Mouse (Mus musculus) neural tube, embryonic 13.5 days (tissue): ENCODE data around the gene Echdc3. TPM values are rescaled to one million over a fixed set of nuclear protein-coding genes. Genes with fewer than 3 reads are reported as not detected.

Experiments
- ATAC-seq: fragments of 200-750 bp; cut with Nextera tagmentation; 2 replicates; pipeline ENCODE4 v1.8.0; 2017; ENCODE audit warnings: low read depth, mild to moderate bottlenecking, moderate TSS enrichment, moderate library complexity
- H3K27ac ChIP-seq: fragments of 300-500 bp; sonication (generic); replicated peaks from 2 replicates; pipeline ENCODE4 v1.5.1; 2015; ENCODE audit warnings: moderate library complexity, mild to moderate bottlenecking, inconsistent platforms
- H3K27me3 ChIP-seq: fragments of 300-500 bp; sonication (generic); 2 replicates; pipeline ENCODE4 v1.6.1; 2015; ENCODE audit warnings: mild to moderate bottlenecking, inconsistent platforms
- H3K36me3 ChIP-seq: fragments of 300-500 bp; sonication (generic); 2 replicates; pipeline ENCODE4 v1.6.1; 2015; ENCODE audit warnings: mild to moderate bottlenecking, inconsistent platforms
- H3K4me1 ChIP-seq: fragments of 300-500 bp; sonication (generic); replicated peaks from 2 replicates; pipeline ENCODE4 v1.6.1; 2015; ENCODE audit warnings: inconsistent platforms
- H3K4me2 ChIP-seq: fragments of 300-500 bp; sonication (generic); 2 replicates; pipeline ENCODE4 v1.6.1; 2015; ENCODE audit warnings: inconsistent platforms, mild to moderate bottlenecking, moderate library complexity
- H3K4me3 ChIP-seq: fragments of 300-500 bp; sonication (generic); 2 replicates; pipeline ENCODE4 v1.5.1; 2015; ENCODE audit warnings: mild to moderate bottlenecking, inconsistent platforms
- H3K9ac ChIP-seq: fragments of 300-500 bp; sonication (generic); 2 replicates; pipeline ENCODE4 v1.6.1; 2015; ENCODE audit warnings: moderate library complexity, mild to moderate bottlenecking, inconsistent platforms
- H3K9me3 ChIP-seq: fragments of 300-500 bp; sonication (generic); 2 replicates; pipeline ENCODE4 v1.6.1; 2016; ENCODE audit warnings: inconsistent platforms
- WGBS: fragments of 180-500 bp; shearing (Covaris S2); methylation state at CpG from one replicate; pipeline ENCODE4 v1.1.7; 2015; 5-methylcytosine and 5-hydroxymethylcytosine counted together
- polyA plus RNA-seq: library from polyadenylated mRNA; unstranded; fragments of >200 nt; fragmentation: Nextera tagmentation; extraction: Ambion mirVana; gene quantifications from 2 replicates; pipeline ENCODE4 v1.2.1, GENCODE M21; 2015

Gene Echdc3
- polyA plus RNA-seq, 1 experiment from 2014 or later: 1.9 TPM

- no peak overlapping the region for H3K9ac ChIP-seq
- no peak overlapping the region for H3K4me2 ChIP-seq
- no peak overlapping the region for H3K27ac ChIP-seq
- 0 out of 2 replicates have a peak, but pooled peaks cover 5% of the 10 kb centered on the region for H3K9me3 ChIP-seq
- WGBS: 81% methylated on average over 11 of the region's 11 CpGs
- H3K4me3 ChIP-seq: no peak overlapping the region
- H3K36me3 ChIP-seq: no peaks in the 10 kb centered on the region
- peaks cover 11% of the 10 kb centered on the region for H3K4me1 ChIP-seq
- no peaks in the 10 kb centered on the region for H3K27me3 ChIP-seq
- ATAC-seq: no peak
These were observed 23.8 kb downstream of the Echdc3 start for GRCm38 (mm10) chr2:6188891-6189674.

DNA sequence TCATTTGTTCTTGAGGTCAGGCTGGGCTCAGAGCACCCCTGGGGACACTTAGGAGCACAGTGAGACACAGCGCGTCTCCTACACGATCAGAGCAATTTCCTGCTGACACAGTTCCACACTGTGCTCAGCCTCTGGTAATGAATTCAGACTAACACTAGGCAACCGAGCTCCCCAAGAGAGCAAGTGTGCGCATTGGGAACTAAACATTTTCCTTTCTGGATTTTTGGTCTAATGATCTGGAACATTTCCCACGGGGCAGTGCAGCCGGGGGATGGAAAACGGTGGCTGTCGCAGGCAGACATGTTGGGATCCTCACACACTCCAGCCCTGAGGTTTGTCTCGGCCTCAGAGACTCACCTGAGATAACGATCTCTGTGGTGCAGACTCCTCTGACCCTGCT lies 25.4 kb downstream of the Echdc3 start:
- Histone ChIP-seq H3K4me1 (peaks cover 11% of the 10 kb centered on the region), H3K4me2 (no peak overlapping the region), H3K27me3 (no peaks in the 10 kb centered on the region), H3K4me3 (no peak overlapping the region), H3K36me3 (no peaks in the 10 kb centered on the region), H3K9me3 (0 out of 2 replicates have a peak, but pooled peaks cover 5% of the 10 kb centered on the region), H3K9ac (no peak overlapping the region), H3K27ac (peak overlapping the region; percentile 69)
- peak; percentile 82 for ATAC-seq
- 38% methylated on average over 11 of the region's 11 CpGs for WGBS

- WGBS: 37% methylated on average over 4 of the region's 4 CpGs
- peak overlapping the region; percentile 69 for H3K27ac ChIP-seq
- ATAC-seq: peak; percentile 52; the same call in 1 of the 2 replicates
These were observed 25.9 kb downstream of the Echdc3 start for GRCm38 (mm10) chr2:6186913-6187312.

GRCm38 (mm10) chr2:6179749-6180117 lies 33.1 kb downstream of the Echdc3 start:
- Histone ChIP-seq H3K27ac (no peak overlapping the region), H3K27me3 (no peaks in the 10 kb centered on the region), H3K9ac (no peak overlapping the region), H3K36me3 (no peaks in the 10 kb centered on the region), H3K4me1 (peaks cover 10% of the 10 kb centered on the region), H3K9me3 (0 out of 2 replicates have a peak, but pooled peaks cover 4% of the 10 kb centered on the region), H3K4me2 (no peak overlapping the region), H3K4me3 (no peak overlapping the region)
- no peak for ATAC-seq
- 79% methylated on average over 1 of the region's 1 CpGs for WGBS

More at GRCm38 (mm10) chr2:6186913-6187312, 25.9 kb downstream of the Echdc3 start:
- Histone ChIP-seq H3K36me3 (no peaks in the 10 kb centered on the region), H3K4me2 (no peak overlapping the region), H3K27me3 (no peaks in the 10 kb centered on the region), H3K4me3 (no peak overlapping the region), H3K9me3 (0 out of 2 replicates have a peak, but pooled peaks cover 5% of the 10 kb centered on the region), H3K9ac (no peak overlapping the region), H3K4me1 (peaks cover 11% of the 10 kb centered on the region)

GRCm38 (mm10) chr2:6178901-6179748 lies 33.7 kb downstream of the Echdc3 start:
- no peaks in the 10 kb centered on the region for H3K9me3 ChIP-seq
- no peak overlapping the region for H3K4me3 ChIP-seq
- H3K27me3 ChIP-seq: no peaks in the 10 kb centered on the region
- H3K4me1 ChIP-seq: peaks cover 10% of the 10 kb centered on the region
- H3K4me2 ChIP-seq: no peak overlapping the region
- no peak overlapping the region for H3K9ac ChIP-seq
- no peak overlapping the region; the same call in 1 of the 2 replicates for H3K27ac ChIP-seq
- ATAC-seq: peak; percentile 64; the same call in 1 of the 2 replicates
- H3K36me3 ChIP-seq: no peaks in the 10 kb centered on the region
- WGBS: 60% methylated on average over 16 of the region's 16 CpGs

GRCm38 (mm10) chr2:6173013-6173412 lies 39.8 kb downstream of the Echdc3 start:
- Histone ChIP-seq H3K36me3 (no peaks in the 10 kb centered on the region), H3K27me3 (no peaks in the 10 kb centered on the region), H3K4me2 (no peak overlapping the region), H3K4me3 (no peak overlapping the region), H3K9ac (no peak overlapping the region), H3K9me3 (no peaks in the 10 kb centered on the region), H3K4me1 (no peaks in the 10 kb centered on the region), H3K27ac (no peak overlapping the region)
- WGBS: 57% methylated on average over 3 of the region's 3 CpGs
- no peak for ATAC-seq

GRCm38 (mm10) chr2:6168560-6168959 lies 44.3 kb downstream of the Echdc3 start:
- ATAC-seq: no peak
- H3K4me1 ChIP-seq: no peaks in the 10 kb centered on the region
- no peaks in the 10 kb centered on the region for H3K36me3 ChIP-seq
- no peak overlapping the region for H3K4me3 ChIP-seq
- no peak overlapping the region for H3K27ac ChIP-seq
- no peak overlapping the region for H3K9ac ChIP-seq
- H3K9me3 ChIP-seq: no peaks in the 10 kb centered on the region
- no peak overlapping the region for H3K4me2 ChIP-seq
- WGBS: 83% methylated on average over 2 of the region's 2 CpGs
- no peaks in the 10 kb centered on the region for H3K27me3 ChIP-seq

DNA sequence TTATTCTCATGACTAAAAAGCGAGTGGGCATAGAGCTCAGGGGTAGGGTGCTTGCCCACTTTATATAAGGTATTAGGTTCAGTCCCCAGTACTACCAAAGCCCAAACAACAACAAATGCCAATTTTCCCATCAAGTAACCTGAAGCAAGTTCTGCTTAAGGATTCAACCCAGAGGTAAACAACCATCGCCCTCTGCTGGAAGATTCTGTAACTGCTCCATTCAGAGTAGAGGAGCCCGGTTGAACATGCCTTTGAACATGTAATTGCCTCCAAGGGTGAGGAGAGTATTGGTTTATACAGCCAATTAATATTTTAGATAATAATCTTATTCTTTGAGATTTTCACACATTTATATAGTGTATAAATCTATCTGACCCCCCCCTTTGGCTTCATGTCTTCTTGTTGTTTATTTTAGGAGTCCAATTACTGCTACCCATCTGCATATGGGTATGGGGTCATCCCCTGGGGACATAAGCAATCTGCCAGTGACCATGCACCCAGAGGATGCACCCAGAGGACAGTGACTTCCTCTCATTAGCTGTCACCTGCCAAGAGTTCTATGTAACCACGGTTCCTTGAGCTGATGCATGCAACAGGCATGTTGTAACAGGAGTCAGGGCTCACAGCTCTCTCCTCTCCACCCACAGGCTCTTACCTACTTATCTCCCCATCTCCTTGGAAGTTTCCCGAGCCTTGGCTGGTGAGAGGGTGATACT lies 44.8 kb downstream of the Echdc3 start:
- Histone ChIP-seq H3K4me1 (no peaks in the 10 kb centered on the region), H3K9me3 (no peaks in the 10 kb centered on the region), H3K4me2 (no peak overlapping the region), H3K27me3 (no peaks in the 10 kb centered on the region), H3K27ac (no peak overlapping the region), H3K36me3 (no peaks in the 10 kb centered on the region), H3K4me3 (no peak overlapping the region), H3K9ac (no peak overlapping the region)
- 31% methylated on average over 5 of the region's 5 CpGs for WGBS
- peak; percentile 67; the same call in 1 of the 2 replicates for ATAC-seq

- Histone ChIP-seq H3K27ac (no peak overlapping the region), H3K36me3 (no peaks in the 10 kb centered on the region), H3K27me3 (no peaks in the 10 kb centered on the region), H3K4me1 (no peaks in the 10 kb centered on the region), H3K9ac (no peak overlapping the region), H3K9me3 (no peaks in the 10 kb centered on the region), H3K4me3 (no peak overlapping the region), H3K4me2 (no peak overlapping the region)
- no peak for ATAC-seq
- WGBS: 82% methylated on average over 6 of the region's 6 CpGs
These were observed 47.1 kb downstream of the Echdc3 start for GRCm38 (mm10) chr2:6165771-6166170.

DNA sequence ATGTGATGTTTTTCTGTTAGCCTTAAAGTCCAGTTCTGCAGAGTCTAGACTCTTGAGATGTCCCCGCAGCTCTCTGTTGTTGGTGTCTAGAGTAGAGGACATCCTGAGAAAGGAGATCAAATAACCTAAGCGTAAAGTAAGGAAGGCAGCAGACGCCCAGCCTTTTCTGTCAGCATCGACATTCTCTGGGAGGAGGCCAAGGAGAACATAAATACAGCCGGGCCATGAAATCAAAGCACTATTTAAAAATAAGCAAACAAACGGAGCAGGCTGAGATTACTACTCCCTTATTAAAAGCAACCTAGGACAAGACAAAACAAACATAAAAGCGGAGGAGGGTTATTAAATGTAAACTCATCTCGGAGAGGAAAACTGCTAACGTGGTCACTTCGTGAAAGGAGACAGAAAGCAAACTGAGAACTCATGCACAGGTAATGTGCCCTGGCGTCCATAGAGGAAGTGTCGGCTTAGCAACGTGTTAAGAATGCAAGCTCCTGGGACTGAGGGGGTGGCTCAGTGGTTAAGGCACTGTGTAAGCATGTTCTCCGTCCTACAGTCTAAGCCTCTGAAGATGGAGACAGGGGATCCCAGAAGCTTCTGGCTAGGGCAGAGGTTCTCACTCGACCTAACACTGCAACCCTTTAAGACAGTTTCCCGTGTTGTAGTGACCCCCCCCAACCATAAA lies 48.1 kb downstream of the Echdc3 start:
- Histone ChIP-seq H3K4me2 (no peak overlapping the region), H3K4me3 (no peak overlapping the region), H3K4me1 (no peaks in the 10 kb centered on the region), H3K27ac (0 out of 2 replicates have a peak overlapping the region, but pooled peaks have one; percentile 28), H3K9ac (no peak overlapping the region), H3K9me3 (no peaks in the 10 kb centered on the region), H3K27me3 (no peaks in the 10 kb centered on the region), H3K36me3 (no peaks in the 10 kb centered on the region)
- no peak for ATAC-seq
- WGBS: 72% methylated on average over 16 of the region's 16 CpGs

GRCm38 (mm10) chr2:6162366-6163040 lies 50.3 kb downstream of the Echdc3 start:
- WGBS: 61% methylated on average over 6 of the region's 6 CpGs
- H3K9me3 ChIP-seq: no peaks in the 10 kb centered on the region

More at GRCm38 (mm10) chr2:6162366-6163040, 50.3 kb downstream of the Echdc3 start:
- no peak overlapping the region for H3K4me3 ChIP-seq
- no peak overlapping the region for H3K4me2 ChIP-seq
- H3K27ac ChIP-seq: no peak overlapping the region
- no peaks in the 10 kb centered on the region for H3K36me3 ChIP-seq
- H3K4me1 ChIP-seq: no peaks in the 10 kb centered on the region; the same call in 1 of the 2 replicates
- H3K9ac ChIP-seq: no peak overlapping the region
- no peaks in the 10 kb centered on the region for H3K27me3 ChIP-seq
- no peak for ATAC-seq
